Mouse (Mus musculus): ENCODE measurements at regions not wholly inside any gene's neighbourhood (a gene's known extent, or its start where the extent isn't known, plus 50 kb on each side); places are given as distances from the start of the nearest gene placed in this dataset.
A peak's percentile ranks its signal among the peaks of the same experiment; 100 is the strongest.
"Not testable (repeated sequence)": the region's sequence is repeated elsewhere in the genome, so short reads cannot be mapped to it uniquely, and the experiment has no call there.

- WGBS: 89% methylated on average over 7 of the region's 7 CpGs
- Histone ChIP-seq H3K27me3 (no peaks in the 10 kb centered on the region), H3K4me3 (no peak overlapping the region), H3K4me2 (no peak overlapping the region), H3K9me3 (no peaks in the 10 kb centered on the region), H3K4me1 (replicated peaks) (no peaks in the 10 kb centered on the region), H3K27ac (replicated peaks) (no peak overlapping the region), H3K36me3 (no peaks in the 10 kb centered on the region), H3K9ac (no peak overlapping the region)
- no peak for ATAC-seq (ENCODE audit: low read depth)
Measured at GRCm38 (mm10) chr8:88823931-88824330, 127.1 kb downstream of the Cyld start.

GRCm38 (mm10) chr8:88820275-88820850 lies 123.5 kb downstream of the Cyld start:
- H3K4me3 ChIP-seq: no peak overlapping the region
- H3K4me2 ChIP-seq: no peak overlapping the region
- no peak overlapping the region for H3K9ac ChIP-seq
- no peak for ATAC-seq (ENCODE audit: low read depth)
- H3K27ac ChIP-seq (replicated peaks): no peak overlapping the region
- no peaks in the 10 kb centered on the region for H3K36me3 ChIP-seq
- no peaks in the 10 kb centered on the region for H3K4me1 ChIP-seq (replicated peaks)
- WGBS: 79% methylated on average over 5 of the region's 5 CpGs
- 0 out of 2 replicates have a peak, but pooled peaks cover 4% of the 10 kb centered on the region for H3K27me3 ChIP-seq
- no peaks in the 10 kb centered on the region for H3K9me3 ChIP-seq

- Histone ChIP-seq H3K4me3 (no peak overlapping the region), H3K4me2 (no peak overlapping the region), H3K9ac (no peak overlapping the region), H3K27me3 (0 out of 2 replicates have a peak, but pooled peaks cover 8% of the 10 kb centered on the region), H3K36me3 (no peaks in the 10 kb centered on the region), H3K4me1 (replicated peaks) (peaks cover 7% of the 10 kb centered on the region; the same call in 1 of the 2 replicates), H3K9me3 (no peaks in the 10 kb centered on the region), H3K27ac (replicated peaks) (no peak overlapping the region)
- WGBS: 83% methylated on average over 5 of the region's 5 CpGs
- no peak for ATAC-seq (ENCODE audit: low read depth)
Measured at GRCm38 (mm10) chr8:88816461-88816860, 119.6 kb downstream of the Cyld start.

DNA sequence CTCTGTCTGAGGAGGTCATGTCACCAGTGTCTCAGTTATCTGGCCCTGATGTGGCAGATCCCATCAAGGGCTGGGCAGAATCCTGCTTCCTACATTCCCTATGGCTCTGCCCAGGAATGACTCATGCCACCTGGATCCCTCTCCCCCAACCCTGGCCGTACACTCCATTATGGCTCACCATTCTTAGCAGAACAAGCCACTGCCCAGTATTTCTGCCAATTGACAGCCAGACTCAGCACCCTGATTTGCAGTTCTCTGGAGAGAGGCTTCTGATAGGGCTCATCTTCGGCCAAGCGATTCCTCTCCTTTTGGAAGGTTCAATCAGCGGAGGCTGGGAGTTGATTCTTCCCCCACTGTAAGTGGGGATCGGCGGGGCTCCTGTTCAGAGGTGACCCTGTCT lies 117.4 kb downstream of the Cyld start:
- 88% methylated on average over 6 of the region's 6 CpGs for WGBS
- H3K4me2 ChIP-seq: no peak overlapping the region
- no peaks in the 10 kb centered on the region for H3K36me3 ChIP-seq
- no peak overlapping the region for H3K9ac ChIP-seq
- peaks cover 7% of the 10 kb centered on the region; the same call in 1 of the 2 replicates for H3K4me1 ChIP-seq (replicated peaks)
- 0 out of 2 replicates have a peak, but pooled peaks cover 8% of the 10 kb centered on the region for H3K27me3 ChIP-seq
- H3K27ac ChIP-seq (replicated peaks): no peak overlapping the region
- no peak overlapping the region for H3K4me3 ChIP-seq
- H3K9me3 ChIP-seq: no peaks in the 10 kb centered on the region
- ATAC-seq (ENCODE audit: low read depth): no peak

- Histone ChIP-seq H3K9me3 (no peaks in the 10 kb centered on the region), H3K36me3 (no peaks in the 10 kb centered on the region), H3K27me3 (0 out of 2 replicates have a peak, but pooled peaks cover 8% of the 10 kb centered on the region), H3K4me3 (no peak overlapping the region), H3K9ac (no peak overlapping the region), H3K27ac (replicated peaks) (no peak overlapping the region), H3K4me2 (peak overlapping the region; percentile 31), H3K4me1 (replicated peaks) (peaks cover 7% of the 10 kb centered on the region; the same call in 1 of the 2 replicates)
- no peak; the same call in 1 of the 2 replicates for ATAC-seq (ENCODE audit: low read depth)
- WGBS: 39% methylated on average over 27 of the region's 27 CpGs
Measured at GRCm38 (mm10) chr8:88812901-88813676, 116.3 kb downstream of the Cyld start.

DNA sequence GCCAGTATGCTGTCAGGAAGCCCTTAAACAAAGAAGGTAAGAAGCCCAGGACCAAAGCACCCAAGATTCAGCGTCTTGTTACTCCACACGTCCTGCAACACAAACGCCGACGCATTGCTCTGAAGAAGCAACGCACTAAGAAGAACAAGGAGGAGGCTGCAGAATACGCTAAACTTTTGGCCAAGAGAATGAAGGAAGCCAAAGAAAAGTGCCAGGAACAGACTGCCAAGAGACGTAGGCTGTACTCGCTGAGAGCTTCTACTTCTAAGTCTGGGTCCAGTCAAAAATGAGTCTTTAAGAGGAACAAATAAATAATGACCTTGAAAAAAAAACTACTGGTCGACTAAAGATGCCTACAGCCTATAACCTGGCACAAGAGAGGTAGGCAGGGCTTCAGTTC lies 110.0 kb downstream of the Cyld start:
- WGBS: 95% methylated on average over 10 of the region's 10 CpGs
- H3K9me3 ChIP-seq; H3K36me3 ChIP-seq; H3K4me3 ChIP-seq; H3K4me2 ChIP-seq; H3K4me1 ChIP-seq (replicated peaks); ATAC-seq (ENCODE audit: low read depth); H3K27me3 ChIP-seq; H3K27ac ChIP-seq (replicated peaks); H3K9ac ChIP-seq: not testable (repeated sequence)
